Mouse (Mus musculus): Measurements from ENCODE around the gene Reg3a.
"Not testable (repeated sequence)": the region's sequence is repeated elsewhere in the genome, so short reads cannot be mapped to it uniquely, and the experiment has no call there.

The Reg3a gene

DNA sequence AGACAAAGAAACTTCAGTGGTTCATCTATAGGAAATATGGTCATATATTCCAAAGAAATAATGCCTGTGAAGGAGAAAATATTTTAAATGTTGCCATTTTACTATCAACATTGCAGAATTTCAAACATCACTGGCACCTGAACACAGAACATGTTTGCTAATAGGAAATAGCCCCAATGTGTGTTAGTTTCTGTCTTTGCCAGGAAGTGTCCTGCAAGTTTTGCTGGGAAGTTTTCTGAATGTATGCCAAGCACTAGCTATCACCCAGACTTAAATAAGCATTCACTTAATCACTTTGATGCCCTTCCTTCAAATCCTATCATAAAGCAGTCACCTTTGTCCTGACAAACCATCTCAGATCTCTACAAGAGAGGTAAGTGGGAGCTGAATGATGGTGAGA lies at the start of gene Reg3a:
TSS of gene Reg3a (plus strand) at position 301 of the 400 bp plus-strand sequence.
- no peak for DNase-seq

DNA sequence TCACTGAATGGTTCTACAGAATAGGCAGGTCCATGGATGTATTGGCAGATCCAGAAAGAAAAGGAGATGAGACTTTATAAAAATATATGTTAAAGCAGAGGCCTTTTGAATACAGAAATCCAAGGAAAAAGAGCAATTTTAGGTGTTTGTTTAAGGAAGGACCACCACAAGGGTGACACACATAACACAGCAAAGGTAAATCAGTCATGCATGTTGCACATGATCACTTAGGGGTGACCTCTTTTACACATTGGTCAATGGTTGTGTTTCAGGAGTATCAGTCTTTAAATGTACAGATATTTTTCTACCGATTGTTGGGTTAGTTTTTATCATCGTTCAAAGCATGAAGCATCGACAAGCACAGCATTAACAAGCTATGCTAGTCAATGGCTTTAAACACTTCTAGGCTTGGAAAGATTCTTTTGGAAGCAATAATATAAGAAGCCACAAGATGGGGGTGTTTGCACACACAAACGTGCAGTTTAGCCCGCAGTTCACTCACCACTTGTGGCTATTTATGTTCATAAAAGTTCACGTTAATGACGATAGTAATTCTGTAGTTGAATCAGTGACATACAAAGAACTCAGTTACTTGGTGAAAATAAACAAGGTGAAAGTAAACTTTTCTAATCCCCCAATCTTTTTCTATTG lies 48.5 kb upstream of the Reg3a start:
- no peak for DNase-seq

DNA sequence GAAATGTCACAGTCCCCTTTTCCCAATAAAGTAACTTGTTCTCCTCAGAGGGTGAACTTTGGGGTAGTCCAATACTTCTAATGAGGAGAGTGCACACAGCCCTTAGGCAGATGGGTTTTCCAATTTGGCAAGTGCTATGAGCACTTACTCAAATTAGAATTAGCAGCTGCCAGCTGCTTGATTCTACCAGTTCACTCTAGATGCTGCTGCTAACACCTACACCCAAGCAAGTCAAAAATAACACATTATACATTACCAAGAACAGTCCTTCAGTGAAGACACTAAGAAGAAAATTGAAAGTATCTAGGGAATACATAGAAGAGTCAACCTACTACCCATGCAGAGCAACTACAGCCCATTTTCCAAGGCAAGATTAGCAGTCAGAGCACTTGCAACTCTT lies 40.2 kb upstream of the Reg3a start:
- DNase-seq: no peak

DNA sequence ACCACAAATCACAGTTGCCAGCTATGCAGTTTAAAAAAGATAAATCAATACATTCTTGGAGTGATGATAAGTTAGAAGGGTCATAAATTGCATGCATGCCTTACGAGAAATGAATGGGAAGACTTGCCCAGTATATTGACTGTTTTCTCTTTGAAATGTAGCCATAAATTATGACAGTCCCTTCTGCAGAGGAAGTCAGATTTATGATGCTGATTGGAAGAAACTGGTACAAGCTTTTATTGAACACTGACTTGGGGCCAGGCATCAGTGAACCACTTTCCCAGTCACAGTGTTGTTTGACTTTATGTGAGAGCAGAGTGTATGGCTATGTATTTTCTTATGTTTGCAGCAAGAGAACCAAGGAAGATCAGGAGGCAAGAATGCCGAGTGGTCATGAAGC lies 38.8 kb upstream of the Reg3a start:
- DNase-seq: no peak

DNA sequence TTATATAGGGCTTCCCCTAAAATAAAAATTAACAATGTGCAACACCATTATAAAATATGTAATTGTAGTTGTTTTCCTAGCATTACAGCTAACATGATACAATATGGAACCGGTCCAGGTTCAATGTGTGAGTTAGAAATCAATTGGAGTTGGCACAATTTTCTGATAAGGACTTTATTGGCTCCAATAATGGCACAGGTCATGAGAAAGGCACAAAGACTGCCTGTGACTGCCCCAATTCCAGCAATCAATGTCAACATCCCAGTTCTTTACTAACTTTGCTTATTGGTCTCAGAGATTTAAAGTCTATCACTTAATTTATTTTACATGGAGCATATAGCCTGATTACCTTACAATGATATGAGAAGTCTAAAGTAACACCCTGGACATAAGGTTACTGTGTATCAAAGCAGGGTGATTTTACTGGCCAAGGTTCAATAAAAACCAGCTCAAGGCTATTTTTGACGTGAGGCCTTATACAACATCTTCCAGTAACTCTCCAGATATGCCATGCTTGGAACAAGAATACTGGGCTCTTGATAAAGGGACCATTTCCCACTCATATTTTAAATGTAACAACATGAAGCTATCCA lies 18.4 kb upstream of the Reg3a start:
- DNase-seq: no peak

DNA sequence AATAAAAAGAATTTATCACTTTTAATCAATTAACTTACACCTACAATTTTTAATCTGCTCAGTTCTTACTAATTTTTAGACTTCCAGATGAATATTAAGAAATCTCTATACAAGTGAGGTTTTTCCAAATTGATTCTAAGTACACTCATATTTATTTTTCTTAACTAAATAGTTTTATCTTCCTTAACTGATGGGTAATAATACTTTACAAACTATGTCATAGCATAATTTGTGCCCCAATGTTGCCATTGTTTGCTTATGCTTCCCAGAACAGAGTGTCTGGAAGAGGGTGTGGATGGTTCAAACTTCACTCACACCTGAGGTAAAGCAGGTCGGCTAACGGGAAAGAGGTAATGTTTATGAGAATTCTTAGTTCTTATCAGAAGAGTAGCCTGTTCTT lies 10.2 kb upstream of the Reg3a start, which contains the start of gene Reg3b:
TSS of gene Reg3b (plus strand) at position 301 of the 400 bp plus-strand sequence.
- DNase-seq: no peak

- DNase-seq: no peak
Measured at GRCm38 (mm10) chr6:78378765-78379164, 1.7 kb upstream of the Reg3a start, which contains the start of gene Reg3d. Reg3d (minus strand) TSS chr6:78378865.

DNA sequence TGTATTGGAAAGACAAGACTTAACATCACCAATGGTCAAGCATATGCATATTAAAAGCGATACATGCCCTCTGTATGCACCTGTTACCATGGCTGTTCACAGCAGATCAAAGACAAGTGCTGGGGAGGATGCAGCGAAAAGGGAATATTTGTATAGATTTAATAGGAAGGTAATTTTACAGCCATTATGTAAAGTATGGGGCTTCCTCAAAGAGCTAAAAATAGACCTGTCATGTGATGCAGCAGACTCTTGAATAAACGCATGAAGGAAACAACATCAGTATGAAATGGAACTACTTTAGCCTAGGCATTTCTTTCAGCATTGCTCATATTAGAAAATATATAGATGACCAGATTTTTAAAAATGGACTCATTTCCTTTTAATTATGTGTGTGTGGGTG lies 5.1 kb downstream of the Reg3a start:
- no peak for DNase-seq

DNA sequence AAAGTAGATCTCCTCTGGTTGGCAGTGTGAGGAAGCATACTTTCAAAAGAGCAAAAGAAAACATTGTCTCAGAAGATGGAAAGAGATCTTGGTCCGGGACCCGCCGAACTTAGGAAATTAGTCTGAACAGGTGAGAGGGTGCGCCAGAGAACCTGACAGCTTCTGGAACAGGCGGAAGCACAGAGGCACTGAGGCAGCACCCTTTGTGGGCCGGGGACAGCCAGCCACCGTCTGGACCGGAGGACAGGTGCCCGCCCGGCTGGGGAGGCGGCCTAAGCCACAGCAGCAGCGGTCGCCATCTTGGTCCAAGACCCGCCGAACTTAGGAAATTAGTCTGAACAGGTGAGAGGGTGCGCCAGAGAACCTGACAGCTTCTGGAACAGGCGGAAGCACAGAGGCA lies 14.8 kb downstream of the Reg3a start, which contains the start of gene Reg2:
TSS of gene Reg2 (plus strand) at position 301 of the 400 bp plus-strand sequence.
- not testable (repeated sequence) for DNase-seq

- DNase-seq: not testable (repeated sequence)
Measured at GRCm38 (mm10) chr6:78422411-78422810, 41.9 kb downstream of the Reg3a start, which contains the start of gene Reg1. Reg1 (plus strand) TSS chr6:78422711.

DNA sequence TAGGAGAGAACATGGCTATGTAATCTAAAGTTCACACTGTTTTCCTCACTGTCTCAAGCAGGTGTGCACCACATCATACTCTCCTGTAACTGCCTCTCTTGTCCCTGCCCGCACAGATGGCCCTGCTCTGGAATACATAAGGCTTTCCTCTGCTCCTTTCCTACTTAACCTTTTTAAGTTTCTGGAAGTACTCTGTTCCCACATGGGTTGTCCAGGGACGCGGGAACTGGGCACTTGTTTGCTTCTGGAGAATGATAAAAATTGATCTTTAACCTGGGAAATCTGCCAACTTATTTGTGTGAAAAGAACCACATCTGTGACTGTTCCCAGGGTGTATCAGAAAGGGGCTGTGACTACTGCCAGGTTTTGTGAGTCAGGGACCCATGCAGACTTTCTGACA lies 45.0 kb downstream of the Reg3a start:
- DNase-seq: no peak

Data from cerebellum, adult 9-11 months (tissue).